Mouse (Mus musculus): ENCODE results near the gene Habp2. TPM values are rescaled to one million over a fixed set of nuclear protein-coding genes. Genes with fewer than 3 reads are reported as not detected.

The Habp2 gene
- polyA plus RNA-seq, 1 experiment from 2014 or later: 0.29 TPM

DNA sequence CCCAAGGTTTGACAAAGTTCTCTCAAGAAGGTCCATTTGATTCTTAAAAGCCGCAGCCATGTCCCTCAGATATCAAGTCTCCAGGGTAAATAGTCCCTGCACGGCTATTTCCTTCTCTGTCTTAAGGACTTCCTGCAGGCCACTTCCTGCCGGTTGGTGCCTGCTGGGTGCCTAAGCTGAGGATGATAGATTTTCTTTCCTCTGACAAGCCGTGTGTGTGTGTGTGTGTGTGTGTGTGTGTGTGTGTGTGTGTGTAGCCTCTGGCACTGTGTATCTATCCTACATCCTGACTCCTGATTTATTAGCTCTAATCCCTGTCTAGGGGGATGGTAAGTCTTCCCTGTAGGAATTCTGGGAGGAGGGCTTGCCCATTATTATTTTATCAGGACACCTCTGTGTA is 22.8 kb upstream of the Habp2 start:
- WGBS: 51% methylated on average over 4 of the region's 4 CpGs
- Histone ChIP-seq H3K27ac (ENCODE audit: low read depth, low read length) (no peak overlapping the region), H3K4me3 (ENCODE audit: low read depth, low read length) (no peak overlapping the region), H3K9ac (replicated peaks; ENCODE audit: low read depth, low read length) (no peak overlapping the region), H3K9me3 (ENCODE audit: control insufficient read depth, low read length) (no peaks in the 10 kb centered on the region), H3K4me1 (ENCODE audit: control insufficient read depth, insufficient read depth, low read length) (no peaks in the 10 kb centered on the region), H3K4me2 (ENCODE audit: low read depth, low read length) (no peak overlapping the region), H3K36me3 (ENCODE audit: control insufficient read depth, insufficient read depth, low read length) (no peaks in the 10 kb centered on the region), H3K27me3 (ENCODE audit: control insufficient read depth, insufficient read depth, low read length) (no peaks in the 10 kb centered on the region)
- no peak for ATAC-seq (ENCODE audit: low read depth)

- H3K9ac ChIP-seq (replicated peaks; ENCODE audit: low read depth, low read length): no peak overlapping the region
- no peaks in the 10 kb centered on the region for H3K36me3 ChIP-seq (ENCODE audit: control insufficient read depth, insufficient read depth, low read length)
- no peaks in the 10 kb centered on the region for H3K4me1 ChIP-seq (ENCODE audit: control insufficient read depth, insufficient read depth, low read length)
- H3K9me3 ChIP-seq (ENCODE audit: control insufficient read depth, low read length): no peaks in the 10 kb centered on the region
- H3K27ac ChIP-seq (ENCODE audit: low read depth, low read length): no peak overlapping the region
- 88% methylated on average over 5 of the region's 5 CpGs for WGBS
- no peak overlapping the region for H3K4me3 ChIP-seq (ENCODE audit: low read depth, low read length)
- no peak for ATAC-seq (ENCODE audit: low read depth)
- H3K27me3 ChIP-seq (ENCODE audit: control insufficient read depth, insufficient read depth, low read length): no peaks in the 10 kb centered on the region
- no peak overlapping the region for H3K4me2 ChIP-seq (ENCODE audit: low read depth, low read length)
Observed at GRCm38 (mm10) chr19:56265149-56265548, 21.8 kb upstream of the Habp2 start.

DNA sequence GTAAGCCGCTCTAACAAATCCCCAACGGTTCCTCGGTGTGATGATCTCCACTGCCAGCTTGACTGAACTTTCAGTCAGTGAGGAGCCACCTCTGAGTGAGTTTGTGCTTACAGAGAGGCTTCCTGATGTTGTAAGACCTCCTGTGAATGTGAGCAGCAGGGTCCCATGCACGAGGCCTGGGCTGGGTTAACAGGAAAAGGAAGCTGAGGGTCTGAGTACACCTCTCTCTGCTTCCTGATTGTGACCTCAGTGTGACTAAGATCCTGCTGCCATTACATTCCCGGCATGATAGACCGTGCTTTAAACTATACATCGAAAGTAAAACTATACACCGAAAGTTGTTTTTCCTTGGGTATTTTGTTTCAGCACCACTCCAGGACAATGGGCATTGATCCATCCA is 14.9 kb upstream of the Habp2 start:
- H3K27ac ChIP-seq (ENCODE audit: low read depth, low read length): no peak overlapping the region
- H3K9me3 ChIP-seq (ENCODE audit: control insufficient read depth, low read length): no peaks in the 10 kb centered on the region
- no peaks in the 10 kb centered on the region for H3K27me3 ChIP-seq (ENCODE audit: control insufficient read depth, insufficient read depth, low read length)
- no peak overlapping the region for H3K9ac ChIP-seq (replicated peaks; ENCODE audit: low read depth, low read length)
- no peak for ATAC-seq (ENCODE audit: low read depth)
- H3K36me3 ChIP-seq (ENCODE audit: control insufficient read depth, insufficient read depth, low read length): no peaks in the 10 kb centered on the region
- no peak overlapping the region for H3K4me3 ChIP-seq (ENCODE audit: low read depth, low read length)
- no peaks in the 10 kb centered on the region for H3K4me1 ChIP-seq (ENCODE audit: control insufficient read depth, insufficient read depth, low read length)
- 85% methylated on average over 8 of the region's 8 CpGs for WGBS
- no peak overlapping the region for H3K4me2 ChIP-seq (ENCODE audit: low read depth, low read length)

DNA sequence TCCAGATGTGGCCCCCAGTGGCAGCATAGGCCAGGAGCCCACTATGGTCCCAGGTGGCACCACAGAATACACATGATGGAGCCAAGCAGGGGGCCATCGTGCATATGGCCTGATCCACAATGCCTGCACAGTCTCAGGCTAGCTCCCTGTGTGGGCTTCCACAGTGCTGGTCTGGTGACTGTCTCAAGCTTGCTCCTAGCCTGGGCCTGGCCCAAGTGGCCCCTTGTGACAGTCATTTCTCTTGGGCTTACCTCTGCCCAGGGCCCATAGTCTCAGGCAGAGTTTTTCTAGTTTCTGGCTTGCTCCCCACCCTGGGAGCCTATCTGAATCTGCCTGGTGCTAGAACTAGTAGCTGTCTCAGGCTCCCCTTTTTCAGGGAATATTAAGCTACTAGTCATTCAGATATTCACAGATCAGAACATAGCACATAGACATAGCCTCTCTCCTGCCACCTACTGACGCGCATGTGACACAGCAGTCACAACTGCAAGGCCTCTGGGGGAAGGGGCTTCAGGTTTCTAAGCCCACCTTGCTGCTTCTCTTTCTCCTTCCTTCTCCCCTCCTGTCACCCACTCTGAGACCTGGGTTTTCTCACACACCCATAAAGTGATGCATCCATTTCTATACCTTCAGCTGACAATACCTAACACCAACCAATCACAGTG is 9.7 kb upstream of the Habp2 start:
- no peak overlapping the region for H3K4me2 ChIP-seq (ENCODE audit: low read depth, low read length)
- no peak overlapping the region for H3K27ac ChIP-seq (ENCODE audit: low read depth, low read length)
- H3K9ac ChIP-seq (replicated peaks; ENCODE audit: low read depth, low read length): no peak overlapping the region
- no peaks in the 10 kb centered on the region for H3K27me3 ChIP-seq (ENCODE audit: control insufficient read depth, insufficient read depth, low read length)
- ATAC-seq (ENCODE audit: low read depth): no peak
- no peak overlapping the region for H3K4me3 ChIP-seq (ENCODE audit: low read depth, low read length)
- H3K4me1 ChIP-seq (ENCODE audit: control insufficient read depth, insufficient read depth, low read length): no peaks in the 10 kb centered on the region
- H3K9me3 ChIP-seq (ENCODE audit: control insufficient read depth, low read length): no peaks in the 10 kb centered on the region
- WGBS: 63% methylated on average over 3 of the region's 3 CpGs
- H3K36me3 ChIP-seq (ENCODE audit: control insufficient read depth, insufficient read depth, low read length): no peaks in the 10 kb centered on the region

GRCm38 (mm10) chr19:56277951-56278350 is 9.0 kb upstream of the Habp2 start:
- Histone ChIP-seq H3K9ac (replicated peaks; ENCODE audit: low read depth, low read length) (no peak overlapping the region), H3K27ac (ENCODE audit: low read depth, low read length) (no peak overlapping the region), H3K36me3 (ENCODE audit: control insufficient read depth, insufficient read depth, low read length) (no peaks in the 10 kb centered on the region), H3K4me3 (ENCODE audit: low read depth, low read length) (no peak overlapping the region), H3K27me3 (ENCODE audit: control insufficient read depth, insufficient read depth, low read length) (no peaks in the 10 kb centered on the region), H3K9me3 (ENCODE audit: control insufficient read depth, low read length) (no peaks in the 10 kb centered on the region), H3K4me1 (ENCODE audit: control insufficient read depth, insufficient read depth, low read length) (no peaks in the 10 kb centered on the region), H3K4me2 (ENCODE audit: low read depth, low read length) (no peak overlapping the region)
- no peak for ATAC-seq (ENCODE audit: low read depth)
- WGBS: 89% methylated on average over 4 of the region's 4 CpGs

DNA sequence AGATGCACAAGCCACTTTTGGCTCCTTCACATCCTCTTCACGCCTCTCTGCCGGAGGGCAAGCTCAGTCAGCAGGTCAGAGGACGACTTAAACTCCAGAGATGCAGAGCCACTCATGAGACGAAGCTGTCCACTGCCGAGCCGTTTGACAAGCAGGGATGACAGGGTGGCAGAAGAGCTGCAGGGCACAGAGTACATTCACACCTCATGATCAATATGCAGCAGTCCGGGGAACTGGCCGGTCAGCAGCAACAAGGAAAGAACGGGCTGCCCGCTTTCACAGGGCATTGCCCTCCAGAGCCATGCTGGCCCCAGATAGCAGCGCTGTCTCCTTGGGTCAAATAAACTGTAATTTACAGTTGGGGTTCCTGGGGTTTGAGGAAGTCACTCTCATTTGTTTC is 8.6 kb upstream of the Habp2 start:
- WGBS: 85% methylated on average over 11 of the region's 11 CpGs
- Histone ChIP-seq H3K9me3 (ENCODE audit: control insufficient read depth, low read length) (no peaks in the 10 kb centered on the region), H3K4me3 (ENCODE audit: low read depth, low read length) (no peak overlapping the region), H3K4me2 (ENCODE audit: low read depth, low read length) (no peak overlapping the region), H3K4me1 (ENCODE audit: control insufficient read depth, insufficient read depth, low read length) (no peaks in the 10 kb centered on the region), H3K27ac (ENCODE audit: low read depth, low read length) (no peak overlapping the region), H3K27me3 (ENCODE audit: control insufficient read depth, insufficient read depth, low read length) (no peaks in the 10 kb centered on the region), H3K36me3 (ENCODE audit: control insufficient read depth, insufficient read depth, low read length) (no peaks in the 10 kb centered on the region), H3K9ac (replicated peaks; ENCODE audit: low read depth, low read length) (no peak overlapping the region)
- no peak for ATAC-seq (ENCODE audit: low read depth)

GRCm38 (mm10) chr19:56285222-56285621 is 1.7 kb upstream of the Habp2 start:
- ATAC-seq (ENCODE audit: low read depth): no peak
- 81% methylated on average over 4 of the region's 4 CpGs for WGBS
- Histone ChIP-seq H3K27ac (ENCODE audit: low read depth, low read length) (no peak overlapping the region), H3K27me3 (ENCODE audit: control insufficient read depth, insufficient read depth, low read length) (no peaks in the 10 kb centered on the region), H3K9me3 (ENCODE audit: control insufficient read depth, low read length) (no peaks in the 10 kb centered on the region), H3K36me3 (ENCODE audit: control insufficient read depth, insufficient read depth, low read length) (no peaks in the 10 kb centered on the region), H3K9ac (replicated peaks; ENCODE audit: low read depth, low read length) (no peak overlapping the region), H3K4me3 (ENCODE audit: low read depth, low read length) (no peak overlapping the region), H3K4me1 (ENCODE audit: control insufficient read depth, insufficient read depth, low read length) (no peaks in the 10 kb centered on the region), H3K4me2 (ENCODE audit: low read depth, low read length) (no peak overlapping the region)

DNA sequence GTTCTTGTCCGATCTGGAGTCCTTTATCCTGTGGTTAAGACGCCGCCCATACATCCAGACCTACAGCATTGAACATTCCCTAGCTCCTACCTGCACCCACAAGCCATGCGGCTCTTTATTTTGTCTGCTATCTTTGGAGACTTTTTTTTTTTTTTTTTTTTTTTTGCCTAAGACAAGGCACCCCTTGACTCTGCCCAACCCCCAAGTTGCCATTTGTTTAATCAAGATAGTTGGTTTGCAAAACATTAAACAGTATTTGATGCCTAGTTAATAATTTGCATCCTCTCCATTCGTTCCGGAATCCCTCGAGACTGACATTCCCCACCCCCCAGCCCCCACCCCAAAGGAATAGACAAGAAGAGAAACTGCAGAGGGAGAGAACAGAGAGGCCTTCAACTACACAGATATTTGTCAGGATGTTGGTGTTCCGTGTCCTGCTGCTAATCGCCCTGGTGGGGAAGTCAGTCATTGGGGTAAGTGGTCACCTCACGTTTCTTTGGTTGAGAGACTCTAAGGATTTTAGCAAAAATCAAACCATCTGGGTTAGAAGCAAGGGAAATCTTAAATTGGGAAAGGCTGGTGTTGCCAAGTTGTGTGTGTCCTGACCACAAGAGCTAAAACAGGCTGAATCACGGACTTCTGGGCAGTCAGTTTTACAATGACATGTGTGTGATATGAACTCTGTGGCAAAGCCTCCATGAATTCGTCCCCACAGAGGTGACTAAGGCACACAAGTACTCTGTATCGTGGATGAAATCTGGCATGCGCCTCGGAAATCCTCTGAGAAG is 837 bp downstream of the Habp2 start:
- ATAC-seq (ENCODE audit: low read depth): no peak
- Histone ChIP-seq H3K36me3 (ENCODE audit: control insufficient read depth, insufficient read depth, low read length) (no peaks in the 10 kb centered on the region), H3K4me3 (ENCODE audit: low read depth, low read length) (no peak overlapping the region), H3K9me3 (ENCODE audit: control insufficient read depth, low read length) (no peaks in the 10 kb centered on the region), H3K9ac (replicated peaks; ENCODE audit: low read depth, low read length) (no peak overlapping the region), H3K27me3 (ENCODE audit: control insufficient read depth, insufficient read depth, low read length) (no peaks in the 10 kb centered on the region), H3K4me2 (ENCODE audit: low read depth, low read length) (no peak overlapping the region), H3K4me1 (ENCODE audit: control insufficient read depth, insufficient read depth, low read length) (no peaks in the 10 kb centered on the region), H3K27ac (ENCODE audit: low read depth, low read length) (no peak overlapping the region)
- 89% methylated on average over 15 of the region's 15 CpGs for WGBS

- Histone ChIP-seq H3K36me3 (ENCODE audit: control insufficient read depth, insufficient read depth, low read length) (no peaks in the 10 kb centered on the region), H3K9ac (replicated peaks; ENCODE audit: low read depth, low read length) (no peak overlapping the region), H3K27me3 (ENCODE audit: control insufficient read depth, insufficient read depth, low read length) (no peaks in the 10 kb centered on the region), H3K27ac (ENCODE audit: low read depth, low read length) (no peak overlapping the region), H3K4me2 (ENCODE audit: low read depth, low read length) (no peak overlapping the region), H3K4me3 (ENCODE audit: low read depth, low read length) (no peak overlapping the region), H3K4me1 (ENCODE audit: control insufficient read depth, insufficient read depth, low read length) (no peaks in the 10 kb centered on the region), H3K9me3 (ENCODE audit: control insufficient read depth, low read length) (no peaks in the 10 kb centered on the region)
- ATAC-seq (ENCODE audit: low read depth): no peak
- WGBS: 89% methylated on average over 4 of the region's 4 CpGs
Observed at GRCm38 (mm10) chr19:56288436-56288835, 1.5 kb downstream of the Habp2 start.

All from neural tube, embryonic 14.5 days (tissue).